Mouse (Mus musculus) neural tube, embryonic 11.5 days (tissue): Measurements from ENCODE around the gene Pds5a. TPM values are rescaled to one million over a fixed set of nuclear protein-coding genes. Genes with fewer than 3 reads are reported as not detected.

ENCODE experiments used
- ATAC-seq: fragments of 200-750 bp; cut with Nextera tagmentation; 2 replicates; pipeline ENCODE4 v1.8.0; 2017; ENCODE audit warnings: moderate number of reproducible peaks, mild to moderate bottlenecking, moderate TSS enrichment, moderate library complexity; ENCODE audit not compliant: insufficient read depth, low FRiP score, low TSS enrichment
- DNase-seq: peaks from one replicate; pipeline ENCODE4 v3.0.0-alpha.2; 2015; ENCODE audit warnings: low spot score
- H3K27ac ChIP-seq: fragments of 300-500 bp; sonication (generic); 2 replicates; pipeline ENCODE4 v1.5.1; 2014; ENCODE audit warnings: low read depth, mild to moderate bottlenecking, low read length
- H3K27me3 ChIP-seq: fragments of 300-500 bp; sonication (generic); 2 replicates; pipeline ENCODE4 v1.6.1; 2014; ENCODE audit warnings: mild to moderate bottlenecking, low read length, mixed read lengths; ENCODE audit not compliant: control insufficient read depth, insufficient read depth
- H3K36me3 ChIP-seq: fragments of 300-500 bp; sonication (generic); 2 replicates; pipeline ENCODE4 v1.6.1; 2014; ENCODE audit warnings: mild to moderate bottlenecking, low read length, moderate library complexity, mixed read lengths; ENCODE audit not compliant: control insufficient read depth, insufficient read depth
- H3K4me1 ChIP-seq: fragments of 300-500 bp; sonication (generic); 2 replicates; pipeline ENCODE4 v1.6.1; 2014; ENCODE audit warnings: low read length, mixed read lengths; ENCODE audit not compliant: control insufficient read depth, insufficient read depth
- H3K4me2 ChIP-seq: fragments of 300-500 bp; sonication (generic); 2 replicates; pipeline ENCODE4 v1.6.1; 2014; ENCODE audit warnings: low read depth, mild to moderate bottlenecking, moderate library complexity
- H3K4me3 ChIP-seq: fragments of 300-500 bp; sonication (generic); 2 replicates; pipeline ENCODE4 v1.5.1; 2014; ENCODE audit warnings: low read depth, low read length
- H3K9ac ChIP-seq: fragments of 300-500 bp; sonication (generic); 2 replicates; pipeline ENCODE4 v1.6.1; 2014; ENCODE audit warnings: mild to moderate bottlenecking, low read length
- H3K9me3 ChIP-seq: fragments of 300-500 bp; sonication (generic); 2 replicates; pipeline ENCODE4 v1.6.1; 2016; ENCODE audit warnings: low read length; ENCODE audit not compliant: control insufficient read depth
- WGBS: fragments of 180-500 bp; shearing (Covaris S2); extraction: QIAGEN DNeasy Blood & Tissue Kit; methylation state at CpG from one replicate; pipeline ENCODE4 v1.1.7; 2014; 5-methylcytosine and 5-hydroxymethylcytosine counted together
- polyA plus RNA-seq: library from polyadenylated mRNA; unstranded; fragments of >200 nt; fragmentation: Nextera tagmentation; extraction: Ambion mirVana; gene quantifications from 2 replicates; pipeline ENCODE4 v1.2.1, GENCODE M21; 2014

Gene Pds5a
- polyA plus RNA-seq, 1 experiment from 2014 or later: 124 TPM

DNA sequence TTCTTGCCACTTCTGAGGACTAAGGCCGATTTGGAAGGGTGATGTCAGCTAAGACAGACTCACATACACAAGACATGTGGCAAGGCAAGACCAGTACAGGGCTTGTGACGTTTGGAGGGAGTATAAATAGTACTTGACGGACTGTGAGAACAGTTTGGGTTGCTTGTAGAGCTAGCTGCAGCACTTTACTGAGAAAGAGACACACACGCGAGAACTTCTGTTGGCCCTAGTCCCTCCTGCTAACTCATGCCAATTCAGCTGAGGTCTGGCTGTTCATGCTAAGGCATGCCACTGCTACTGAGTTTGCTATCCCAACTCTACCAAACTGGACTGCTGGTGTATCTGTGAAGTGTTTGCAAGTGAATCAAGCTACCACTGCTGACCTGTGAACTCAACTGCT lies 19.2 kb downstream of the Pds5a start:
- WGBS: 90% methylated on average over 5 of the region's 5 CpGs
- DNase-seq: no peak
- Histone ChIP-seq H3K9me3 (no peaks in the 10 kb centered on the region), H3K27ac (no peak overlapping the region), H3K9ac (no peak overlapping the region), H3K36me3 (peaks cover 2% of the 10 kb centered on the region; the same call in 1 of the 2 replicates), H3K4me1 (no peaks in the 10 kb centered on the region), H3K4me3 (no peak overlapping the region), H3K4me2 (no peak overlapping the region), H3K27me3 (no peaks in the 10 kb centered on the region)
- ATAC-seq: no peak

DNA sequence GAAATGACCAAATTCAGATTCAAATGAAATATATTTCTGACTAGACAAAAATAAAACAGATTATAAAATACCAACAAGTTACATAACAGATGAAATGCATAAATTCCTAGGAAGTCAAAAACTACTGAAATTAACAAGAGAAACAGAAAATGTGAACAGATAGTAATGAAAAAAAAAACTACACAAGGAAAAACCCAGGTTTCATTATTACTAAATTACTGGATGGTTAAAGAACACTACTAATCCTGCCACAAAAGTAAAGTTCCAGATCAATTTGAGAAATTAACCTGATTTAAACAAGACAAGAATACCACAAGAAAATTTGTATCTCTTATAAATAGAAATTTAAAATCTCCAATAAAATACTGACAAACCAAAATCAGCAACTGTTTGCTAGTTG lies 25.9 kb downstream of the Pds5a start:
- H3K4me3 ChIP-seq: no peak overlapping the region
- no peak overlapping the region for H3K4me2 ChIP-seq
- DNase-seq (no peak), ATAC-seq (no peak)
- no peak overlapping the region for H3K9ac ChIP-seq
- no peaks in the 10 kb centered on the region for H3K27me3 ChIP-seq
- no peaks in the 10 kb centered on the region; the same call in 1 of the 2 replicates for H3K36me3 ChIP-seq
- H3K4me1 ChIP-seq: no peaks in the 10 kb centered on the region
- H3K9me3 ChIP-seq: no peaks in the 10 kb centered on the region
- H3K27ac ChIP-seq: no peak overlapping the region

DNA sequence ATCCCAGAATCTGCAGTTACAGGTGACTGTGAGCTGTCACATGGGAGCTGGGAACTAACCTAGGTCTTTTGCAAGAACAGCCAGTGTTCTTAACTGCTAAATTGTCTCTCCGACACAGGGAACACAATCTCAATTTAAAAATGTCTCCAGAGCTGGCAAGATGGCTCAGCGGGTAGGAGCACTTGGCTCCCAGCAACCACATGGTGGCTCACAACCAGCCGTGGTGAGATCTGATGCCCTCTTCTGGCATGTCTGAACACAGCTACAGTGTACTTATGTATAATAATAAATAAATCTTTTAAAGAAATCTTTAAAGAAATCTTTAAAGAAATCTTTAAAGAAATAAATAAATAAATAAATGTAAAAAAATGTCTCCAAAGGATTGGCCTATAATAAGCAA lies 30.4 kb downstream of the Pds5a start:
- Histone ChIP-seq H3K4me3 (no peak overlapping the region), H3K36me3 (no peaks in the 10 kb centered on the region), H3K27me3 (no peaks in the 10 kb centered on the region), H3K9ac (no peak overlapping the region), H3K9me3 (no peaks in the 10 kb centered on the region), H3K27ac (no peak overlapping the region), H3K4me2 (no peak overlapping the region), H3K4me1 (no peaks in the 10 kb centered on the region)
- no peak for DNase-seq
- ATAC-seq: no peak
- WGBS: 90% methylated on average over 3 of the region's 3 CpGs

DNA sequence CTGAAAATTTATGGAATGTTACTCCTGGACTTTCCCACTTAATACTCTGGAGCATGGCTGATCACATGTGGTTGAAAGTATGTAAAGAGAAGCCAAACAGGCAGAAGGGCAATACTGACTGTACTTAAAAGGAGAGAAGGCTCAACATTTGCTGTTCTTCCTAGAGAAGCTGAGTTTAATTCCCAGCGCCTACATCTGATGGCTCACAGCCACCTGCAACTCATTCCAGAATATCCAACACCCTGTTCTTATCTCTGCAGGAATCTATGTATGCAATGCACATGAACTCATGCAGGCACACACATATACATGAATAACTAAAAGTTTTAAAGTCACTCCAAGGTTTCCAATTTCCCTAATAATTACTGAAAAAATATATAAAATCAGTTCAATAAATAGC lies 32.7 kb downstream of the Pds5a start:
- DNase-seq: no peak
- Histone ChIP-seq H3K36me3 (no peaks in the 10 kb centered on the region), H3K4me2 (no peak overlapping the region), H3K27me3 (no peaks in the 10 kb centered on the region), H3K9me3 (no peaks in the 10 kb centered on the region), H3K9ac (no peak overlapping the region), H3K4me3 (no peak overlapping the region), H3K4me1 (no peaks in the 10 kb centered on the region), H3K27ac (no peak overlapping the region)
- 92% methylated on average over 1 of the region's 1 CpGs for WGBS
- no peak for ATAC-seq

DNA sequence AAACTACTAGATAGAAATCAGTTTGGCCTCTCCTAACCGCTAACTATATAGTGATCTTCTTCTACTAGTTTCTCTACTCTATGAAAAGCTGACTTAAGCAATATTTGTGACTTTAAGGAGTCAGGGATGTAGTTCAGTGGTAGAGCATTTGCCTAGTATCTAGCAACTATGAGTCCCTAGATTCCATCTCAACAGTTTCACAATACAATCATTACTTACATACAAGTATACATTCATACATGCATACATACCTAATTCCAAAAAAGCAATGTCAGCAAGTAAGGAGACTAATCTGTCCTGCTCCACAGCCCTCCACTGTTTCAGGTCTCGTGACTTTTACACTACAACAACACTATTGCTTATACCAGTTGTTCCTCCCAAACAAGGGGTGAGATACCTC lies 36.1 kb downstream of the Pds5a start:
- H3K4me2 ChIP-seq: no peak overlapping the region
- H3K4me1 ChIP-seq: no peaks in the 10 kb centered on the region
- no peak for DNase-seq
- H3K4me3 ChIP-seq: no peak overlapping the region
- H3K9ac ChIP-seq: no peak overlapping the region
- no peak overlapping the region for H3K27ac ChIP-seq
- no peaks in the 10 kb centered on the region for H3K27me3 ChIP-seq
- ATAC-seq: no peak
- H3K9me3 ChIP-seq: no peaks in the 10 kb centered on the region
- 91% methylated on average over 2 of the region's 2 CpGs for WGBS
- no peaks in the 10 kb centered on the region; the same call in 1 of the 2 replicates for H3K36me3 ChIP-seq

DNA sequence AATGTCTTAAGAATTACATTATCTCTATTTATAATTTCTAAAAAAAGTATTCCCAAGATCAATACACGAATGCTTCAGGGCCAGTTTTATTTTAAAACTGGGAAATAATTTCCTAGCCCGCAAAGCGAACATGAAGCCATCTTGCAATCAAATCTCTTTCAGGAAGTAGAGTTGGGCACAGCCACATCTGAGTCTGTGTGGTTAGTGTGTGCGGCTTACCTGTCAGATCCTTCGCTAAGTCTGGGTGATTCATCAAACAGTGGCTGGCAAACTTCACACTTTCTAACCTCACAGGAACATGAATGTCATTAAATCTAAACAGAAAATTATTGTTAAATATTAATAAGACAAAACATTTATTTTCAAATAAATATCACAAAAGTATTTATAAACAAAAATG lies 44.3 kb downstream of the Pds5a start:
- no peak for DNase-seq
- WGBS: 96% methylated on average over 5 of the region's 5 CpGs
- H3K36me3 ChIP-seq: peaks cover 5% of the 10 kb centered on the region
- no peaks in the 10 kb centered on the region for H3K27me3 ChIP-seq
- H3K4me2 ChIP-seq: no peak overlapping the region
- H3K27ac ChIP-seq: no peak overlapping the region
- no peaks in the 10 kb centered on the region for H3K4me1 ChIP-seq
- ATAC-seq: no peak
- no peak overlapping the region for H3K4me3 ChIP-seq
- no peaks in the 10 kb centered on the region for H3K9me3 ChIP-seq
- H3K9ac ChIP-seq: no peak overlapping the region

GRCm38 (mm10) chr5:65638896-65639295 lies 59.2 kb downstream of the Pds5a start:
- Histone ChIP-seq H3K4me1 (no peaks in the 10 kb centered on the region), H3K4me2 (no peak overlapping the region), H3K4me3 (no peak overlapping the region), H3K9ac (no peak overlapping the region), H3K9me3 (no peaks in the 10 kb centered on the region), H3K27me3 (no peaks in the 10 kb centered on the region), H3K36me3 (peaks cover 7% of the 10 kb centered on the region), H3K27ac (no peak overlapping the region)
- 92% methylated on average over 1 of the region's 1 CpGs for WGBS
- ATAC-seq (no peak), DNase-seq (no peak)

DNA sequence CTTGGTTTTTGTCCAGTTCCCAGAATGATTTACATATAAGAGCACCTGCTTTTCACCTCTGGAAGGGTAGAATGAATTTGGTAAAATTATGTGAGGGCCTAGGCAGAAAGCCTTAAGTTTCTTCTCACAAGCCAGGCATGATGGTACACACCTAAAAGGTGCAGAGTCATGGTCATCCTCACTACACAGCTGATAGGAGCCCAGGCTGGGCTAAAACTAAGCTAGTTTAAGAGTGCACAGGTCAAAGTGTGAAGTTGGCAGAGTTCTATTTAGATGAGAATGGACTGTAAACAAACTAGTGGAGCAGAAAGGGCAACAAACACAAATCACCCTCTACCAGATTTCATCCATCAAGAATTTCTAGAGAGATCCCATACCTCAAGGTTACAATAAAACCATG lies 73.7 kb downstream of the Pds5a start:
- Histone ChIP-seq H3K9ac (no peak overlapping the region), H3K27me3 (no peaks in the 10 kb centered on the region), H3K4me3 (no peak overlapping the region), H3K4me2 (no peak overlapping the region), H3K9me3 (no peaks in the 10 kb centered on the region), H3K27ac (no peak overlapping the region), H3K36me3 (peaks cover 9% of the 10 kb centered on the region; the same call in 1 of the 2 replicates), H3K4me1 (no peaks in the 10 kb centered on the region)
- ATAC-seq (no peak), DNase-seq (no peak)

GRCm38 (mm10) chr5:65613152-65613924 lies 84.7 kb downstream of the Pds5a start:
- Histone ChIP-seq H3K4me3 (no peak overlapping the region), H3K4me2 (no peak overlapping the region), H3K27ac (no peak overlapping the region), H3K4me1 (no peaks in the 10 kb centered on the region), H3K9ac (no peak overlapping the region), H3K9me3 (no peaks in the 10 kb centered on the region), H3K36me3 (peaks cover 10% of the 10 kb centered on the region), H3K27me3 (no peaks in the 10 kb centered on the region)
- 92% methylated on average over 9 of the region's 9 CpGs for WGBS
- ATAC-seq (no peak), DNase-seq (no peak)
